Mouse (Mus musculus) limb, embryonic 13.5 days (tissue): Measurements from ENCODE around the gene Ly75. TPM values are rescaled to one million over a fixed set of nuclear protein-coding genes. Genes with fewer than 3 reads are reported as not detected.

Experiments used
- ATAC-seq: fragments of 200-750 bp; cut with Nextera tagmentation; 2 replicates; pipeline ENCODE4 v1.8.0; 2017; ENCODE audit warnings: low read depth, moderate number of reproducible peaks, moderate TSS enrichment; ENCODE audit not compliant: low FRiP score
- H3K27ac ChIP-seq: fragments of 300-500 bp; sonication (generic); 2 replicates; pipeline ENCODE4 v1.5.1; 2015; ENCODE audit warnings: inconsistent platforms, mild to moderate bottlenecking, moderate library complexity
- H3K27me3 ChIP-seq: fragments of 300-500 bp; sonication (generic); 2 replicates; pipeline ENCODE4 v1.6.1; 2015; ENCODE audit warnings: mild to moderate bottlenecking, inconsistent platforms
- H3K36me3 ChIP-seq: fragments of 300-500 bp; sonication (generic); 2 replicates; pipeline ENCODE4 v1.6.1; 2015; ENCODE audit warnings: inconsistent platforms, mild to moderate bottlenecking, moderate library complexity
- H3K4me1 ChIP-seq: fragments of 300-500 bp; sonication (generic); 2 replicates; pipeline ENCODE4 v1.6.1; 2015; ENCODE audit warnings: inconsistent platforms
- H3K4me2 ChIP-seq: fragments of 300-500 bp; sonication (generic); replicated peaks from 2 replicates; pipeline ENCODE4 v1.6.1; 2015; ENCODE audit warnings: inconsistent platforms, mild to moderate bottlenecking, moderate library complexity
- H3K4me3 ChIP-seq: fragments of 300-500 bp; sonication (generic); 2 replicates; pipeline ENCODE4 v1.5.1; 2015; ENCODE audit warnings: moderate library complexity, mild to moderate bottlenecking, inconsistent platforms
- H3K9ac ChIP-seq: fragments of 300-500 bp; sonication (generic); 2 replicates; pipeline ENCODE4 v1.6.1; 2015; ENCODE audit warnings: mild to moderate bottlenecking, inconsistent platforms
- H3K9me3 ChIP-seq: fragments of 300-500 bp; sonication (generic); 2 replicates; pipeline ENCODE4 v1.6.1; 2016; ENCODE audit warnings: inconsistent platforms
- WGBS: fragments of 180-500 bp; shearing (Covaris S2); methylation state at CpG from one replicate; pipeline ENCODE4 v1.1.7; 2015; 5-methylcytosine and 5-hydroxymethylcytosine counted together
- polyA plus RNA-seq: library from polyadenylated mRNA; unstranded; fragments of >200 nt; fragmentation: Nextera tagmentation; extraction: Ambion mirVana; gene quantifications from 2 replicates; pipeline ENCODE4 v1.2.1, GENCODE M21; 2015

Ly75 gene
- polyA plus RNA-seq, 1 experiment from 2014 or later, result 2.5 TPM

DNA sequence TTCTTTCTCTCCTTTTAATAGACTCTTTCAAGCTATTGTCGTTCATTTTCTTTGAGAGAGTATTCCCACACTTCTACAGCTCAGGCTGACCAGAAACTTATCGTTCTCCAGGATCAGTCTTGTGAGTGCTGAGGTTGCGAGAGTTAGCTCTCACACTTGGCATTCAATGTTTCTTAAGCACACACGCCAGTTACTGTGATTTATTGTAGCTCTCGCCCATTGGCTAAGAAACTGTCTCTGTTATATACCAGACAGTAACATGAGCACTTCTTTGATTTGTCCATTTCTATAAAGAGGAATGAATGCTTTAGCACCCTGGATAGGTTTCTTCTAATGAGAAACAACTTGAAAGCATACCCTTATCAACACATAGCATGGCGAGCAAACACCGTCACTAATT lies 15.2 kb downstream of the Ly75 start:
- H3K4me1 ChIP-seq, result no peaks in the 10 kb centered on the region
- ATAC-seq, result no peak
- no peaks in the 10 kb centered on the region for H3K9me3 ChIP-seq
- H3K4me2 ChIP-seq, result no peak overlapping the region
- no peaks in the 10 kb centered on the region for H3K27me3 ChIP-seq
- 82% methylated on average over 7 of the region's 7 CpGs for WGBS
- H3K27ac ChIP-seq, result no peak overlapping the region
- no peak overlapping the region for H3K4me3 ChIP-seq
- no peak overlapping the region for H3K9ac ChIP-seq
- no peaks in the 10 kb centered on the region for H3K36me3 ChIP-seq

DNA sequence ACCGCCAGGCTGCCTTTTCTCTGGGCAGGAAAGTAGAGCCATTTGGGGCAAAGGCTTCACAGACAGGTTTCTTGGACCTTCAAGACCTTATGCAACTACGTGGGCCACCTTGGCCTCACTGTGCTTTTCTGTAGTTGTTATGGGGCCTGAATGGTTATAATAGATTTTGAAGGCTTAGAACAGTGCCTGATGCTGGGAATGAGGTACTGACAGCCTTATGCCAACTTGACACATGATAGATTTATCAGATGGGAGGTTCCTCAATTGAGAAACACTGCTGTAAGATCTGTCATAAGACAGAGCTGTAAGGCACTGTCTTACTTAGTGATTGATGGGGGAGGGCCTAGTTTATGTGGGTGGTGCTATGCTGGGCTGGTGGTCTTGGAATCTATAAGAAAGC lies 15.9 kb downstream of the Ly75 start:
- ATAC-seq, result no peak
- 93% methylated on average over 2 of the region's 2 CpGs for WGBS
- Histone ChIP-seq H3K36me3 (no peaks in the 10 kb centered on the region), H3K4me1 (no peaks in the 10 kb centered on the region), H3K4me2 (no peak overlapping the region), H3K4me3 (no peak overlapping the region), H3K27me3 (no peaks in the 10 kb centered on the region), H3K9me3 (no peaks in the 10 kb centered on the region), H3K27ac (no peak overlapping the region), H3K9ac (no peak overlapping the region)

DNA sequence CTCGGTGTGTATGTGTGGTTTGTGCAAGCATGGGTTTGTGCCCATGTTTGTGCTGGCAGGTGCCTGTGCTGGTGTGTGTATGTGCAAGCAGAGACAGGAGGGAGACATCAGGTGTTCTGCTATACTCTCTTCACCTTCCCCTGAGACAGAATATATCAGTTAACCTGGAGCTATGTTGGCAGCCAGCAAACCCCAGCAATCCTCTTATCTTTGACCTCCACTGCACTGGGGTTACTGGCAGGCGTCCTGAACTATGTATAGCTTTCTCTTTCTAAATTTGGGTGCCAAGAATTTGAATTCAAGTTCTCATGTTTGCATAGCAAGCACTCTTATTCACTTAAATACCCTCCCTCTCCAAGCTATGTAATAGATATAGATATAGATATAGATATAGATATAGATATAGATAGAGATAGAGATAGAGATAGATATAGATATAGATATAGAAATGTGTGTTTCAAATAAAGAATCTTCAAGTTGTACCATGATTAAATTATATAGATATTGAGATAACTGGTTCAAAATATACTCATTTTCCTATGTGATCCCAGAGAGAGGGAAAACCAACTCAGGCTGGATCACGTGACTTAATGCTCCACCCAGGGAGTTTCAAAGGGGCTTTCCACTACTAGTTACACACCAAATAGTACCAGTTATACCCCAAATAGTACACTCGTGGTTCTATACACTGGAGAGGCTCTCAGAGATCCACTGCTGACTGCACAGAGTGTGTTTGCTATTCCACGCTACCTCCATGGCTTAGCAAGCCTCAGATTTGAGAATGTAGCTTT lies 17.1 kb downstream of the Ly75 start:
- H3K36me3 ChIP-seq, result no peaks in the 10 kb centered on the region
- H3K27me3 ChIP-seq, result no peaks in the 10 kb centered on the region
- ATAC-seq, result no peak
- no peak overlapping the region for H3K27ac ChIP-seq
- WGBS, result 84% methylated on average over 5 of the region's 5 CpGs
- no peaks in the 10 kb centered on the region for H3K9me3 ChIP-seq
- no peak overlapping the region for H3K9ac ChIP-seq
- no peak overlapping the region for H3K4me3 ChIP-seq
- no peaks in the 10 kb centered on the region for H3K4me1 ChIP-seq
- no peak overlapping the region for H3K4me2 ChIP-seq

GRCm38 (mm10) chr2:60365138-60365775 lies 17.8 kb downstream of the Ly75 start:
- Histone ChIP-seq H3K4me3 (no peak overlapping the region), H3K9ac (no peak overlapping the region), H3K27me3 (no peaks in the 10 kb centered on the region), H3K4me2 (no peak overlapping the region), H3K36me3 (no peaks in the 10 kb centered on the region), H3K9me3 (no peaks in the 10 kb centered on the region), H3K4me1 (no peaks in the 10 kb centered on the region), H3K27ac (no peak overlapping the region)
- ATAC-seq, result no peak
- 79% methylated on average over 7 of the region's 7 CpGs for WGBS

DNA sequence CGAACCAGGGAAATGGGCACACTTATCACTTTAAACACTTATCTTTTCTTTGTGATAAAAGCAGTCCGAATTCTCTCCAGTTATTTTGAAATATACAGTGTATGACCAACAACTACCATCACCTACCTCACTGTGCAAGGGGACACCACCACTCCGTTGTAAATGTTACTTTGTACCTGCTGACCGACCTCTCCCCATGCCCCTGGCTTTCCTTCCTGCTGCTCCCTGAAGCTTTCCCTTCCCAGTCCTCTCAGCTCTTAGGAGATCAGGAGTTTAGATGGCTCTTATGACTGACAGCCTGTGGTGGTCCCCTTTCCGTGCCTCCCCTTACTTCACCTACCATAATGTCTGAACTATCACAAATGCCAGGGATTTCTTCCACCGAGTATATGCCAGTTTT lies 21.0 kb downstream of the Ly75 start:
- 90% methylated on average over 6 of the region's 6 CpGs for WGBS
- no peaks in the 10 kb centered on the region for H3K36me3 ChIP-seq
- H3K9me3 ChIP-seq, result no peaks in the 10 kb centered on the region
- H3K4me3 ChIP-seq, result no peak overlapping the region
- H3K9ac ChIP-seq, result no peak overlapping the region
- H3K27ac ChIP-seq, result no peak overlapping the region
- ATAC-seq, result no peak
- H3K27me3 ChIP-seq, result no peaks in the 10 kb centered on the region
- H3K4me1 ChIP-seq, result no peaks in the 10 kb centered on the region
- H3K4me2 ChIP-seq, result no peak overlapping the region

DNA sequence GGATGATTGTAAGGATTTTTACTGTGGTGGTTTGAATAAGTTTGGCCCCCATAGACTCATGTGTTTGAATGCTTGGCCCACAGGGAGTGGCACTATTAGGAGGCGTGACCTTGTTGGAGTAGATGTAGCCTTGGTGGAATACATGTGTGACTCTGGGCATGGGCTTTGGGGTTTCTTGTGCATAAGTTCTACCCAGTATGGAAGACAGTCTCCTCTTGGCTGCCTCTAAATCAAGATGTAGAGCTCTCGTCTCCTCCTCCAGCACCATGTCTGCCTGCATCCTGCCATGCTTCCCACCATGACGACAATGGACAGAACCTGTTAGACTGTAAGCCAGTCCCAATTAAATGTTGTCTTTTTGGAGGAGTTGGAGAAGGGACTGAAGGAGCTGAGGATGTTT lies 23.3 kb downstream of the Ly75 start:
- no peaks in the 10 kb centered on the region for H3K9me3 ChIP-seq
- no peak overlapping the region for H3K4me3 ChIP-seq
- H3K27me3 ChIP-seq, result no peaks in the 10 kb centered on the region
- no peak overlapping the region for H3K4me2 ChIP-seq
- H3K27ac ChIP-seq, result no peak overlapping the region
- no peaks in the 10 kb centered on the region for H3K4me1 ChIP-seq
- 96% methylated on average over 3 of the region's 3 CpGs for WGBS
- no peaks in the 10 kb centered on the region for H3K36me3 ChIP-seq
- ATAC-seq, result no peak
- no peak overlapping the region for H3K9ac ChIP-seq

DNA sequence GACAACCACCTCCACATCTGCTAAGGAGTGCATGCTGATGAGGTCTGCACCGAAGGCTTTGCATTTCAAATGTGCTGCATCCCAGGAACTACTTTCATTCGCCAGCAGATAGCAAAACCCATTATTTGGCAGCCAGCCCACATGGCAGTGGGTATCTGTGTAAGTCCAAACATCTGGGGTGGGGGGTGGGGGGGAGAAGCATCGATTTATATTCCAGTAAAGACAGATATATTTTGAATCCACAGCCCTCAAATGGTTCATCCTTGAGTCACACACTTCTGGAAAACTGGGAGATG lies 27.8 kb downstream of the Ly75 start:
- 41% methylated on average over 3 of the region's 3 CpGs for WGBS
- Histone ChIP-seq H3K4me1 (no peaks in the 10 kb centered on the region), H3K27ac (no peak overlapping the region), H3K4me2 (no peak overlapping the region), H3K36me3 (no peaks in the 10 kb centered on the region), H3K27me3 (no peaks in the 10 kb centered on the region), H3K4me3 (no peak overlapping the region), H3K9me3 (no peaks in the 10 kb centered on the region), H3K9ac (no peak overlapping the region)
- ATAC-seq, result no peak

GRCm38 (mm10) chr2:60354541-60355387 lies 28.3 kb downstream of the Ly75 start:
- Histone ChIP-seq H3K36me3 (no peaks in the 10 kb centered on the region), H3K9ac (no peak overlapping the region), H3K4me2 (no peak overlapping the region), H3K9me3 (no peaks in the 10 kb centered on the region), H3K4me3 (no peak overlapping the region), H3K27ac (no peak overlapping the region), H3K27me3 (no peaks in the 10 kb centered on the region), H3K4me1 (no peaks in the 10 kb centered on the region)
- WGBS, result 66% methylated on average over 18 of the region's 18 CpGs
- no peak for ATAC-seq

- 66% methylated on average over 5 of the region's 5 CpGs for WGBS
- H3K4me2 ChIP-seq, result no peak overlapping the region
- H3K27ac ChIP-seq, result no peak overlapping the region
- no peak for ATAC-seq
- H3K4me3 ChIP-seq, result no peak overlapping the region
- H3K27me3 ChIP-seq, result no peaks in the 10 kb centered on the region
- no peak overlapping the region for H3K9ac ChIP-seq
- no peaks in the 10 kb centered on the region for H3K9me3 ChIP-seq
- no peaks in the 10 kb centered on the region for H3K36me3 ChIP-seq
- no peaks in the 10 kb centered on the region for H3K4me1 ChIP-seq
Measured at GRCm38 (mm10) chr2:60352296-60352695, 30.8 kb downstream of the Ly75 start.

- Histone ChIP-seq H3K36me3 (no peaks in the 10 kb centered on the region), H3K27ac (no peak overlapping the region), H3K9ac (no peak overlapping the region), H3K4me3 (no peak overlapping the region), H3K9me3 (no peaks in the 10 kb centered on the region), H3K27me3 (no peaks in the 10 kb centered on the region), H3K4me2 (no peak overlapping the region), H3K4me1 (no peaks in the 10 kb centered on the region)
- no peak for ATAC-seq
- WGBS, result 74% methylated on average over 8 of the region's 8 CpGs
Measured at GRCm38 (mm10) chr2:60351781-60352180, 31.3 kb downstream of the Ly75 start.

GRCm38 (mm10) chr2:60347875-60348274 lies 35.2 kb downstream of the Ly75 start:
- H3K4me2 ChIP-seq, result no peak overlapping the region
- no peaks in the 10 kb centered on the region for H3K4me1 ChIP-seq
- H3K9me3 ChIP-seq, result no peaks in the 10 kb centered on the region
- no peak for ATAC-seq
- 80% methylated on average over 7 of the region's 7 CpGs for WGBS
- no peak overlapping the region for H3K27ac ChIP-seq
- H3K27me3 ChIP-seq, result no peaks in the 10 kb centered on the region
- no peak overlapping the region for H3K9ac ChIP-seq
- no peaks in the 10 kb centered on the region for H3K36me3 ChIP-seq
- H3K4me3 ChIP-seq, result no peak overlapping the region

DNA sequence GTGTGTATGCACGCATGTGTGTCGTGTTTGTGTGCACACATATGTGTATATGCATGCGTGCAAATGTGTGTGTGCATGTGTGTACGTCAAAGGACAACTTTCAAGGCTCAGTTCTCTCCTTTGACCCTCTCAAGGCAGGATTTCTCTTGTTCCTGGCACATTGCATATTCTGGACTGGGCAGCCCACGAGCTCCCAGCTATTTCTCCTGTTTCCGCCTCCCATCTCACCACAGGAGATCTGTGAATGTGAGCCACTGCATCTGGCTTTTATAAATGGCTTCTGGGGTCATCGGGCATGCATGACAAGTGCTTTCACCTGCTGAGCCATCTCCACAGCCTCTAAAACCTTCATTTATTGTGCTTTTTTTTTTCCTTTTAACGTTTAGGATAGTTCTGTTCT lies 36.6 kb downstream of the Ly75 start:
- no peaks in the 10 kb centered on the region for H3K36me3 ChIP-seq
- 69% methylated on average over 8 of the region's 8 CpGs for WGBS
- ATAC-seq, result no peak
- no peak overlapping the region for H3K4me3 ChIP-seq
- H3K27ac ChIP-seq, result no peak overlapping the region
- H3K4me1 ChIP-seq, result no peaks in the 10 kb centered on the region
- H3K4me2 ChIP-seq, result no peak overlapping the region
- no peak overlapping the region for H3K9ac ChIP-seq
- H3K27me3 ChIP-seq, result no peaks in the 10 kb centered on the region
- no peaks in the 10 kb centered on the region for H3K9me3 ChIP-seq
